Mouse (Mus musculus): ENCODE data around the gene Spock1.

The Spock1 gene

DNA sequence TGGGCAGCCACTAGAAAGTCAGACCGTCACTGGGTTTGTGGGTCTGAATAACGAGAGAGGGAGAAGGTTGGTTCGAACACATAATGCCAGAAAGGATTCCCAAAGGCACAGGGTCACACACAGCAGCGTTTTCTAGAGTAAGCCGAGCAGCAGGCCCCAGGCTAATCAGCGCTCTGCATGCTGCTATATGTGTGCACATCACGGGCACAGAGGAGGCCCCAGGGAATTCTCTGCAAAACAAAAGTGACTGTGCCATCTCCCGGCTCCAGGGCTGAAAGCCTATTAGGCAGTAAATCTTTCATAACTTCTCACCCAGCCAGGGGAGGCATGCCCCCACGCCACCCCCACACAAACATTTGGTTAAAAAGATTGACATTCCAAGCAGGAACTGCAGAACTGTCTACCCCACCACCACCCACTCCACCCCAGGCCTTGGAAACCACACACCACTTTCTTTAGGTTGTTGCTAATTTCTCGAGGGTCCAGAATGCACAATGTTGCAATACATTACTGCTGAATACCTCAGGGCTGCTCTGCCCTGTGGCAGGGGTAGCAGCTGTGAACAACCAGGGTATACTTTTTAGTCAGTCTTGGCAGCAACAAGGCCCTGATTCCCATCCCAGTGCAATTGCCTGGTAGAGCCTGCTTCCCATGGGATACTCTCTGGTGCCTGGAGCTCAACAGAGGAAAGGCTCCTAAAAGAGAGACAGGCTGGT is 319.4 kb downstream of the Spock1 start:
- in situ Hi-C loops (cut with MboI; ENCODE audit: low pct_unique_long_range_greater_than_20kb in 1 of 2, low sequenced_read_pairs in 2 of 2, unreplicated experiment in 1 of 2), result no loop called here

DNA sequence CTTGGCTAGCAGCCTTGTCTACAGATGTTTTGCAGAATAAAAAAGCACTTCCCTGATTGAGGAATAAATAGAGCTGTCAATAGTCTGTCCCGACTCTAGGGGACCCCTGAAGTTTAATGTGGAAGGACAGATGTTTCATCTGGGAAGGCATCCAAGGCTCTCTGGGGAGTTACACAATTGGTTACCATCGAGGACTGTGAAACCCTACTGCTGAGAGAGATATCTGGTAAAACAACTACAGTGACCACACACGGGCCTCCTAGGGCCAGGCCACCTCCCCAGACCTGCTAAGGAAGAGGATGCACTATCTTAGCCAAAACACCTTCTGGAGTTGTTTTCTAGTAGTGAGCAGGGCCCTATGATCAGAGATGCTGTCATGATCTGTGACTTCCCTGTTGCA is 323.0 kb downstream of the Spock1 start:
- in situ Hi-C loops (cut with MboI; ENCODE audit: low pct_unique_long_range_greater_than_20kb in 1 of 2, low sequenced_read_pairs in 2 of 2, unreplicated experiment in 1 of 2), result no loop called here

DNA sequence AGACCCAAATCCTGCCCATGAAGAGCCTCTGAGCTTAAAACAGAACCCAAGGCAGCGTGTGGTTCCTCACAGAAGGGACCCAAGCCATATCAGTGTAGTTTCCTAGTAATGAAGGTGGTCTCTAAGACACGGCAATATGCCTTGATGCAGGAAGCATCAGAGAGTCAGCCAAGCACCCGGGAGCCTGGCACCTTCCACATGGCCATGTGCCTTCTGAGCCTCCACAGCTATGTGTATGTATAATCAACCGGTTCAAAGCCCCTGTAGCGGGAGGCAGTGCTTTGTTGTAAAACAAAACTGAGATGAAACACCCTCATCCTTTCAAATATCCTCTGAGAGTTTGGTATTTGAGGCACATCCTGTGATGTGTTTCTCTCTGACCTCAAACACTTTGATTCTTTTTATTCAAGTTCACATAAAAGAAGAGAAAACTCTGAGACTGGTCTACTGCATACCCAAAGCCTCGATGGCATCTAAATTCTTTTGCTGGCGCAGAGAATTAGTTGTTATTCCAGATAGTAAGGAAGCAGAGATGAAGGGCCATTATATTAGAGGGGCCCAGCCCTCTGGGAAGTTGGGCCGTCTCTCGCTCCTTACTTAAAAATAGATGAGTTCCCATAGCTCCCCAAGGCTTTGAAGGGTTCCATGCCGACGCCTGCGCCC is 325.7 kb downstream of the Spock1 start:
- in situ Hi-C loops (cut with MboI; ENCODE audit: low pct_unique_long_range_greater_than_20kb in 1 of 2, low sequenced_read_pairs in 2 of 2, unreplicated experiment in 1 of 2), result no loop called here

DNA sequence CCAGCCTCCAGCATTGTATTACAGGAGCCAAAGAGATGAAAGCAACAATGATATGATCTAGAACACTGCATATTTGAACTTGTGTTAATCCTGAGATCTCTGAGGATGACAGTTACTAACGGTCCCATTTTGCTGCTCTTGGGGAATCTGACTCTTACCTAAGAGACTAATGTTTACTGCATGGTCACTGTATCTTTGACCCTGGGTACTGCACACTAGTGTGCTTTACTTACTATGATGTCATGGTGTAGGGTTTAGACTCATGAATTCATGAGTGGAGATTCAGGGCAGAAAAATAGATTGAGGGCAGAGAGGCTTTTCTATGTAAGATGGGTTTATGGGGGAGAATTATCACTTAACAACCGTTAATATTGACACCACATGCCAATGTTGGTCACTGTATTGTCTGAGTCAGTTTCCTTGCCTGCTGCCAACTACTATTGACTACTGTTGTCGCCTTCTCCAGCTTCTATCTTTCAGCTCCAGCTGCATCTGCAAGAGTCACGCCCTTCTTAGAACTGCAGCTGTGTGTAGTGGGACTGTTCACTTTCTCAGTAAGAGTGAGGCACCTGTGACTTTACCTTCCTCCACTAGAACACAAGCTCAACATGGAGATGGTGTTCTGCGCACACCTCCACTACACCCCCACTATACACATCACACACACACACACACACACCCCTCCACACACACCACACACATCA is 330.4 kb downstream of the Spock1 start:
- in situ Hi-C loops (cut with MboI; ENCODE audit: low pct_unique_long_range_greater_than_20kb in 1 of 2, low sequenced_read_pairs in 2 of 2, unreplicated experiment in 1 of 2), result no loop called here

DNA sequence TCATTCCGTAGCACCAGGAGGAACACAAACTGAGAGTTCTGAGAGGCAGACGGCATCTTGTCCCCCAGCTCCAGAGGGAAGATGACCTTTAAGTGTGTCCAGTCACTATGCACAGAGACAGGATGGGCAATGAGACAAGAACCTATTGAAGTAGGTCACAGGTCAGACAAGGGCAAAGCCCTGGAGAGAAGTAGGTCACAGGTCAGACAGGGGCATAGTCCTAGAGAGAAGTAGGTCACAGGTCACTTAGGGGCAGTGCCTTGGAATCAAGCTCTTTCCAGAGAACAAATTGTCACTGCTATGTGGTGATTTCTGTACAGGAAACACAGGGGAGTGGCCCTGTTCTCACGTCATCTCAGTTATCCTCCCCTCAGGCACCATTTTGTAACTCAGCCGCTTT is 334.6 kb downstream of the Spock1 start:
- in situ Hi-C loops (cut with MboI; ENCODE audit: low pct_unique_long_range_greater_than_20kb in 1 of 2, low sequenced_read_pairs in 2 of 2, unreplicated experiment in 1 of 2), result no loop called here

DNA sequence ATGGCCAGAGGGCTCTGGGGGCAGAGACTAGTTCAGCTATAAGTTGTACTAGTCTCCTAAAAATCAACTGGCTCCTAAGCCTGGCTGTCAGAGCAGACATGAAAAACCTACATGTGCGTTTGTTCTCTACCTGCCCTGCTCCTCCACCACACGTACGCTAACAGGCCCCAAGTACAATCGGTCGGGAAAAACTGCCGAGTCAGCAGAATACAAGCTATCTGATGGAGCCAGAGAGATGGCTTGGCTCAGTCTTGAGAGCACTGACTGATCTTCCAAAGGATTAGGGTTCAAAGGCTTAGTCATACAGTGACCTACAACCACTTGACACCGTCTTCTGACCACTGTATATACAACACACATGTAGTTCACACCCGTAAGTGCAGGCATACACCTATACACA is 339.7 kb downstream of the Spock1 start:
- in situ Hi-C loops (cut with MboI; ENCODE audit: low pct_unique_long_range_greater_than_20kb in 1 of 2, low sequenced_read_pairs in 2 of 2, unreplicated experiment in 1 of 2), result no loop called here

DNA sequence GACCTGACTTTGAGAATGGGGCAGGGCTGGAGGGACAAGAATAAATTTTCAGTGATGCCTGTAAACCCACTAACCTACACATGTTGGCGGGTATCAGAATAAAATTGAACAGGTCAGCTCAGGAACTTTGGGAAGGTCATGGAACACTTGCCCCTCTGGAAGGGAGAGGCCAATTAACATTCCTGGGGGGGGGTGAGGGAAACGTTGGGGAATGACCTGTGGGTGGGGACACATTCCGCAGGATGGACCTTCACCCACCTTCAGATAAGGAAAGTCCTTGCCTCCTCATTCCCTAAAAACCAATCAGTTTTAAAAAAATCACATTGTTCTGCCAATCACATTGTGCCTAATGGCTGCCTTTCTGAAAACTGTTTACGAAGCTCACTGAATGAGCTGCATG is 352.9 kb downstream of the Spock1 start:
- in situ Hi-C loops (cut with MboI; ENCODE audit: low pct_unique_long_range_greater_than_20kb in 1 of 2, low sequenced_read_pairs in 2 of 2, unreplicated experiment in 1 of 2), result no loop called here

DNA sequence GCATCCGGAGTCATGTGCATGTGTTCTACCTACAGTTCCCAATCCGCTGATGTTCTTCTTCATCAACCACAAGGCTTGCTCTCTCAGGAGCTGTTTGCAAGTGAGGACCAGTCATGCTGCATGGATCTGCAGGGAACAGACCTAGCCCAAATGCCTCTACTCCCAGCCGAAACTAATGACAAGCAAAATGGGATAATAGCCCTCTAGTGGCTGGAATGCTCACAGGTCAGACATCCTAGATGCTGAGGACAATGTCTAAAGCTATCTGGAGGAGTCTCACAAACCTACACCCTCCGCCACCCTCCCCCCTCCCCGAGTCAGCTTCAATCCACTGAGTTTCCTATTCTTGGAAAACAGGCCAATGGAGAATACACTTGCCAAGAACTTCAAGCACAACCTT is 358.4 kb downstream of the Spock1 start:
- in situ Hi-C loops (cut with MboI; ENCODE audit: low pct_unique_long_range_greater_than_20kb in 1 of 2, low sequenced_read_pairs in 2 of 2, unreplicated experiment in 1 of 2), result no loop called here

DNA sequence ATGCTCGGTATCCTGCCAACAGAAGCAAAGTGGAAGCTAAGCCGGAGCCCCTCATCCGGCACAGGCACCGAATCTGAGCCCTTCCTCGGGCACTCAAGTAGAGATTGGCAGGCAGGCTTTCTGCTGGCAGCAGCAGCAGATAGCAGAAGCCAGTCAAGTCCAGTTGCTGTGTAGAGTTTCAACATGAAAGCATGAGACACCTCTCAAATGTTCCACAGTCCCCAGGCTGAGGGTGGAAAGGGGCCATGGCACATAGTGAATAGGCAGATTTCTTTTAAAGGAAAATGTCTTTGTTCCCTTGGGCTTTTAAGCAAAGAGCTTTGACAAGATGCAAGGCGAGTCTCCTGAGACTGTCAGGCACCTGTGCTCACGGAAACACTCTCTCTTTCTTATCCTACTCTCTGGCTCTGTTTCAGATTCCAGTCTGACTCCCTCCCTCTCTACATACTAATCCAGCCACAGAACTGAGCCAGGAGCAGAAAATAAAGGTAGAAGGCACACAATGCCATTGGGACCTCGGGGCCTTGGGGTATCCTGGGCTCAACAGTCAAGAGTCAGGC is 371.1 kb downstream of the Spock1 start:
- in situ Hi-C loops (cut with MboI; ENCODE audit: low pct_unique_long_range_greater_than_20kb in 1 of 2, low sequenced_read_pairs in 2 of 2, unreplicated experiment in 1 of 2), result no loop called here

DNA sequence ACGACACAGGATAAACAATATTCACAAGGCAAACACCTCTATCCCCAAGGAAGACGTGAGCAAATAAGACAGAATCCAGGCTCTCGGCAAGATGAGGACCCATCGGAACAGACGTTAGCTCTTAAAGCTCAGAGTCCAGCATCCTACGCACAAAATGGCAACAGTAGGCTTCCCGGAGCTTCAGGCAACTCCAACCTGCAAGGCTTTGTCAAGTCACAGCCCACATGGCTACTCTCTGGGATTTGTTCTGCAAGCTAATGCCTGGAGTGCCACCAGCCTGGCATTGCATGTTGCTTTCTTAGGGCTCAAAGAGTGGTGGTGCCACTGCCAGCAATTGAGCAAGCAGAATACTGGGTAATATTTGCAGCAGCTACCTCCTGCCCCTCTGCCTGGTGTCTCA is 373.8 kb downstream of the Spock1 start:
- in situ Hi-C loops (cut with MboI; ENCODE audit: low pct_unique_long_range_greater_than_20kb in 1 of 2, low sequenced_read_pairs in 2 of 2, unreplicated experiment in 1 of 2), result no loop called here

DNA sequence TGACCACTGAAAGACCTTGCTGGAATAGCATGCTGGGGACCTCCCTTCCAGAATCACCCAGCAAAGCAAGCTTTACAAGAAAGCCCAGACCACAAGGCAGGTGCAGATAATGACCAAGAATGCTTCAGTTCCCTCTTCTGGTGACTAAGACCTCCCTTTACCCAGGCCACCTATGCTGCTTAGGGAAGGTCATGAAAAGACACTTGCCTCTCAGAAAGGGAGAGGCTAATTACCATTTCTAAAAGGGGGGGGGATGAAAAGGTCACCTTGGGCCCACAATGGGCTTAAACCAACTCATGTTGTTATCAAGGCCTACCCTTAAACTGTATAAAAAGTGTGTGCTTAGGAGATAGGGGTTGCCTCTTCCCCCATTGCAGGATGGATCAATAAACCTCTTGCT is 382.2 kb downstream of the Spock1 start:
- in situ Hi-C loops (cut with MboI; ENCODE audit: low pct_unique_long_range_greater_than_20kb in 1 of 2, low sequenced_read_pairs in 2 of 2, unreplicated experiment in 1 of 2), result no loop called here

DNA sequence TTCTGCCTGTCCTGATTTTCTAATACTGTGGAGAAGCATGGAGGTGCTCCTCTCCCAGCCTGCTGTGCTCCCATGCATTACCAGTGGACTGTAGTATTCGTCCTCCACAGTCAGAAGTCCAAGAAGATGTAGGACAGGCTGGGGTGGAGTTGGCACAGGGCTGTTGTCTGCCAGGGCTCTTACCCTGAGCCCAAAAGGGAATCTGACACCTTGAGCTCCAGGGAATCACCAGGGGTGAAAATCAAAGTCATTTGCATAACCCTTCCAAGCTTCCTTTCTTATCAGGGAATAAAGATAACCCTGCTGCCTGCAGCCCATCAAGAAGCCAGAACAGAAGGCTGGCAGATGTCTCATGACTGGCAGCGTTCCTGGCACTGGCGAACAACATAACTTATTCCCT is 383.6 kb downstream of the Spock1 start:
- in situ Hi-C loops (cut with MboI; ENCODE audit: low pct_unique_long_range_greater_than_20kb in 1 of 2, low sequenced_read_pairs in 2 of 2, unreplicated experiment in 1 of 2), result no loop called here

DNA sequence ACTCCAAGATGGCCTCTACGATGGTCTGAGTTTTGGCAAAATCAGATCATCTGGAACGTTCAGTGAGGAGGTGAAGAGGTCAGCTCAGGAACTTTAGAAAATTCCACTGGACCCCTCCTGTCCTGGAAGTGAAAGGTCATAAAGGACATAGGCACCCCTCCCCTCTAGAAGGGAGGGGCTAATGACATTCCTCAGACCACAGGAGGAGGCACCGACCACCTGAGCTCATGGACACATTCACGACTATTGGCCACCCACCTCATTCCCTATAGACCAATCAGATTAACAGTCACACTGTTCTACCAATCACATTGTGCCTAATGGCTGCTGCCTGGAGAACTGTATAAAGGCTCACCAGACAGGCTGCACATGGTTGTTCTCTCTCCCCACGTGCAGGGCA is 384.8 kb downstream of the Spock1 start:
- in situ Hi-C loops (cut with MboI; ENCODE audit: low pct_unique_long_range_greater_than_20kb in 1 of 2, low sequenced_read_pairs in 2 of 2, unreplicated experiment in 1 of 2), result no loop called here

DNA sequence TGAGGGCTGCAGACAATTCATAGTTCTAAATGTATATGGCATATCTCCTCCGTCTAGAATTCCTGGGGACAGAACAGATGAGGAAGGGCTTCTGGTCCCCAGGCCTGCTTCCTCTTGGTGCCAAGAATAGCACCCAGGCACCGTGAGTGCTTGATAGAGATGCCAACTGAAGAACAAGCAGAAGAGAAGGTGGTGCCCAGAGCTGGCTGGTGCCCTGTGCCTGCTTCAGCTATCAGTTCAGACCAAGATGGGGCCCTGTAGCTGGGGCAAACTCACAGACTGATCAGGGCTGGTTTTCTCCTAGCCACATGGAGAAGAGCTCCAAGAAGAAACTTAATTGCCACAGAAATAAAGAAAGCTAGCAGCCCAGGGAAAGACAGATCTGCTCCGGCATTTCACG is 385.8 kb downstream of the Spock1 start:
- in situ Hi-C loops (cut with MboI; ENCODE audit: low pct_unique_long_range_greater_than_20kb in 1 of 2, low sequenced_read_pairs in 2 of 2, unreplicated experiment in 1 of 2), result no loop called here

DNA sequence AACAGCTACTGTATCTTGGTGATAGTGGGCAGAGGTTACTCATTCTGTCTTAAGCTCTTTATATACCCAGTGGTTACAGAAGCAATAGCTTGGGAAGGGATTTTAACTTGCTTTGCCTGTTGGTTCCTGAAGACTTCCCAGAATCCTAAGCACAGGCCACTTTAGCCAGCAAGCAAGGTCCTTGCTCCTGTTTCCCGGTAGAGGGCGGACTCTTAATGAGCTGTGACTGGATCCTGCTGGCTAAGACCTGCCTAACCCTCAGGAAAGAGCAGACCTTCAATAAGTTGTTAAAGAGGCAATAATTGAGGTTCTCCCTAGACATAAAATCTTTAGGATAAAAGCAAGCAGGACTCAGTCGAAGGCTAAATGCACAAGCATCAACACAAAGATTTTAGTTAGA is 387.0 kb downstream of the Spock1 start:
- in situ Hi-C loops (cut with MboI; ENCODE audit: low pct_unique_long_range_greater_than_20kb in 1 of 2, low sequenced_read_pairs in 2 of 2, unreplicated experiment in 1 of 2), result no loop called here

DNA sequence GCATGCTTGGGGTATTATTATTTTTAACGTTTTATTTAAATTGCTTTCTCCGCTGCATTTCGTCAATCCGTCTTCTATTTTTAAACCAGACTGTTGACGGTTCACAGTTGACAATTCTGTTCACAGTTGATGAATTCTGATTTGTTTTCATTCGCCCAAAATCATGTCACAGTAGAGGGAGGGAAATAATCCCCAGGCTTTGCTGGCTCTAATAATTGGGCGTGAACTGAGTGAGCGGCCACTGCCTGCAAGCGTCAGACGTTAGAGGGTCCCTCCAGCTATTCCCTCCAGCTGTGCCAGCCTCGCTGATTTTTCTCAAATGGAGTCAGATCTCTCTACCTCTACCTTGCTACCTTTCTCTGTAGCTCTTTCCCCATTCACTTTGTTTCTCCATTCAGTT is 388.3 kb downstream of the Spock1 start:
- in situ Hi-C loops (cut with MboI; ENCODE audit: low pct_unique_long_range_greater_than_20kb in 1 of 2, low sequenced_read_pairs in 2 of 2, unreplicated experiment in 1 of 2), result no loop called here

DNA sequence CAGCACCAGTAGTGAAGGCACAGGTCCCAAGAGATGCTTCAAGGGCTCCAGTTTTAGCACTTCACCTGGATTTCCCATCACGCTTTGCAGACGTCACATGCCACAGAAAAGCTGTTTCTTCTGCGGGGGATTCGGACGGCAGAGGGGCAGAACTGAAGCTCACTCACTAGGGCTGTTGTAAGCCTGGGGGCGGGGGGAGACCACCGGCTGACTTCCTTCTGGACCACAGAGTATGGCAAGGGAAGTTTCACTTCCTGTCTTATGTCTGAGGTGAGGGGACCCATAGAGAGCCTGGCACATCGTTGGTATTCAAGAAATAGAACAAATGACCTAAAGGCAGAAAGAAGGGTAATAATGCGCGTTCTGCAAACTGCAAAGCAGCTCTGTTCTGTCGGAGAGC is 392.4 kb downstream of the Spock1 start:
- in situ Hi-C loops (cut with MboI; ENCODE audit: low pct_unique_long_range_greater_than_20kb in 1 of 2, low sequenced_read_pairs in 2 of 2, unreplicated experiment in 1 of 2), result no loop called here

DNA sequence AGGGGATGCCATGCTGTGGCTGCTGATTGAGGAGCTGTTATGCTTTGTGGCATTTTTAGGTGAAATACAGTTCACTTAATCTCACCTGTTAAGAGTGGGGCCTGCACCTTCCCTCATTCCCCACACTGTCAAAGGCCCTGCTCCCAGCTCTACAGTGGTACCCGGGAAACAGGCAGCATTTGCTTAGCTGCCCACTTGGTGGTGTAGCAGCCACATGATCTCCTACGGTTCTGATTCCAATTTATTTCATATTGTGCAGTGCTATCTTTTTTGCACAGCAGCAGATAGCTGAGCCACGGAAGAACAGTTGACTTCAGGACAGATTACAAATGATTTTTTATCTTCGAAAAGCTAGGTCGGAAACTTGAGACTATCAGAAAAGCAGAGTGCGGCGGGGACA is 406.6 kb downstream of the Spock1 start:
- in situ Hi-C loops (cut with MboI; ENCODE audit: low pct_unique_long_range_greater_than_20kb in 1 of 2, low sequenced_read_pairs in 2 of 2, unreplicated experiment in 1 of 2), result no loop called here

DNA sequence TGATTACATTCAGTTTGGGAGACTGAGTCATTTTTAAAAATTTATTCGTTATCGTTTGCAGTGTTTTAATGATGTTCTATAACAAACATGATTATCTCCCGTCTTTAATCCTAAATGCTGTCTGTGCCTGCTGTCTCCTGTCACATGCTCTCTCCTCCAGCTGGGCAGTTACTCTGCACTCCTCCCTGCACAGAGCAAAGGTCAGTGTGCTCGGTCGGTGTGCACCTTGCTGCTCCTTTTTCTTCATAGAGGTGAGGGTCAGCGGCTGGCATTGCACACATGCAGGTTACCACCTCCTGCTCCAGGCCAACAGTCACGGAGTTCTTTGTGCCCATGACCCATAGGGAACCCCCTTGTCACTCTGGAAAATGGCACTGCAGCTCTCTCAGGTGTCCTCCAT is 411.4 kb downstream of the Spock1 start:
- in situ Hi-C loops (cut with MboI; ENCODE audit: low pct_unique_long_range_greater_than_20kb in 1 of 2, low sequenced_read_pairs in 2 of 2, unreplicated experiment in 1 of 2), result no loop called here

DNA sequence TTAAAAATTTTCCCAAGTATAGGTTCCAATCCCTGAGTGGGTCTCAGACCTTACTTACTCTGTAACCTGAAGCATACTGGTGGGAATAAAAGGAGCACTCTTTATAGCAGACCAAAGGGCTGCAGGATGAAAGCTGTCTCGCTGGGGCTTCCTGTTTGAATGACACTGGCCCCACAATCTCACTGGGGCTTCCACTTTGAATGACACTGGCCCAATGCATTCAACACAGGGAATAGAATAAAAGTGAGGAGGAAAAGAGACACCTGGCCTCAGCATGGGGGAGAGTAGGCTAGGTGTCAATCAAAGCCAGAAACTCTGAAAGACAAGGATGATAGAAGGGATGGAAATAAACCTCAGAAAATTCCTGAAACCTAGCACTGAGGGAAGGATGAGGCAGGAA is 413.3 kb downstream of the Spock1 start:
- in situ Hi-C loops (cut with MboI; ENCODE audit: low pct_unique_long_range_greater_than_20kb in 1 of 2, low sequenced_read_pairs in 2 of 2, unreplicated experiment in 1 of 2), result no loop called here
